Mouse (Mus musculus) kidney, adult 8-10 months (tissue): ENCODE measurements at regions not wholly inside any gene's neighbourhood (a gene's known extent, or its start where the extent isn't known, plus 50 kb on each side); places are given as distances from the start of the nearest gene placed in this dataset.
"Not testable (repeated sequence)": the region's sequence is repeated elsewhere in the genome, so short reads cannot be mapped to it uniquely, and the experiment has no call there.

Experiments
- DNase-seq, 2 experiments: peaks; one replicate each; pipeline ENCODE4 v3.0.0; 2022

- DNase-seq, result no peak
These were observed 122.0 kb upstream of the Mettl15 start for GRCm38 (mm10) chr2:109402556-109402955.

- DNase-seq, result no peak
These were observed 123.7 kb upstream of the Mettl15 start for GRCm38 (mm10) chr2:109404262-109404661.

- DNase-seq, result no peak
These were observed 126.1 kb upstream of the Mettl15 start for GRCm38 (mm10) chr2:109406591-109407079.

GRCm38 (mm10) chr2:109420098-109420497 lies 139.6 kb upstream of the Mettl15 start:
- DNase-seq, result no peak

- no peak for DNase-seq
These were observed 150.6 kb upstream of the Mettl15 start for GRCm38 (mm10) chr2:109431183-109431582.

GRCm38 (mm10) chr2:109442551-109443120 lies 162.1 kb upstream of the Mettl15 start:
- no peak for DNase-seq

- no peak for DNase-seq
These were observed 163.0 kb upstream of the Mettl15 start for GRCm38 (mm10) chr2:109443521-109444066.

GRCm38 (mm10) chr2:109462246-109462645 lies 181.7 kb upstream of the Mettl15 start:
- not testable (repeated sequence) for DNase-seq

GRCm38 (mm10) chr2:109484306-109484705 lies 190.2 kb upstream of the Bdnf start:
- DNase-seq, result no peak

GRCm38 (mm10) chr2:109487591-109487990 lies 186.9 kb upstream of the Bdnf start:
- DNase-seq, result no peak

GRCm38 (mm10) chr2:109502186-109502585 lies 172.3 kb upstream of the Bdnf start:
- DNase-seq, result no peak

- no peak for DNase-seq
These were observed 169.6 kb upstream of the Bdnf start for GRCm38 (mm10) chr2:109504906-109505305.

- peak; percentile 1 to 32 for DNase-seq
These were observed 164.2 kb upstream of the Bdnf start for GRCm38 (mm10) chr2:109510070-109510979.

GRCm38 (mm10) chr2:109511142-109511541 lies 163.4 kb upstream of the Bdnf start:
- DNase-seq, result no peak

- no peak for DNase-seq
These were observed 155.2 kb upstream of the Bdnf start for GRCm38 (mm10) chr2:109519261-109519660.

GRCm38 (mm10) chr2:109520471-109520870 lies 154.0 kb upstream of the Bdnf start:
- DNase-seq, result no peak

GRCm38 (mm10) chr2:109539519-109539918 lies 135.0 kb upstream of the Bdnf start:
- no peak for DNase-seq

- DNase-seq, result peak; percentile 31 to 56
These were observed 127.9 kb upstream of the Bdnf start for GRCm38 (mm10) chr2:109546486-109547115.

GRCm38 (mm10) chr2:109554644-109555043 lies 119.9 kb upstream of the Bdnf start:
- no peak for DNase-seq

- no peak for DNase-seq
These were observed 115.1 kb upstream of the Bdnf start for GRCm38 (mm10) chr2:109559088-109560030.

- DNase-seq, result no peak
These were observed 111.5 kb upstream of the Bdnf start for GRCm38 (mm10) chr2:109562996-109563395.

GRCm38 (mm10) chr2:109576946-109577345 lies 97.6 kb upstream of the Bdnf start:
- DNase-seq, result no peak
